Mouse (Mus musculus) liver, postnatal 0 days (tissue): ENCODE measurements at regions not wholly inside any gene's neighbourhood (a gene's known extent, or its start where the extent isn't known, plus 50 kb on each side); places are given as distances from the start of the nearest gene placed in this dataset.
A peak's percentile ranks its signal among the peaks of the same experiment; 100 is the strongest.

Experiments
- ATAC-seq: fragments of 200-750 bp; cut with Nextera tagmentation; 2 replicates; pipeline ENCODE4 v1.8.0; 2017; ENCODE audit warnings: mild to moderate bottlenecking, moderate library complexity
- DNase-seq: peaks from one replicate; pipeline ENCODE4 v3.0.0-alpha.2; 2016
- H3K27ac ChIP-seq: fragments of 300-500 bp; sonication (generic); 2 replicates; pipeline ENCODE4 v1.5.1; 2014; ENCODE audit warnings: antibody characterized with exemption, moderate library complexity, mild to moderate bottlenecking, low read depth
- H3K27me3 ChIP-seq: fragments of 300-500 bp; sonication (generic); 2 replicates; pipeline ENCODE4 v1.6.1; 2014; ENCODE audit warnings: low read length, control low read depth, mixed read lengths; ENCODE audit not compliant: insufficient read depth
- H3K36me3 ChIP-seq: fragments of 300-500 bp; sonication (generic); replicated peaks from 2 replicates; pipeline ENCODE4 v1.6.1; 2014; ENCODE audit warnings: mild to moderate bottlenecking, control low read depth, low read length, moderate library complexity, mixed read lengths; ENCODE audit not compliant: insufficient read depth
- H3K4me1 ChIP-seq: fragments of 300-500 bp; sonication (generic); 2 replicates; pipeline ENCODE4 v1.6.1; 2014; ENCODE audit warnings: antibody characterized with exemption, mild to moderate bottlenecking, control low read depth; ENCODE audit not compliant: insufficient read depth
- H3K4me2 ChIP-seq: fragments of 300-500 bp; sonication (generic); 2 replicates; pipeline ENCODE4 v1.6.1; 2014; ENCODE audit warnings: low read depth, mild to moderate bottlenecking, low read length, moderate library complexity, mixed read lengths
- H3K4me3 ChIP-seq: fragments of 300-500 bp; sonication (generic); 2 replicates; pipeline ENCODE4 v1.5.1; 2014; ENCODE audit warnings: low read depth, low read length
- H3K9ac ChIP-seq: fragments of 300-500 bp; sonication (generic); replicated peaks from 2 replicates; pipeline ENCODE4 v1.6.1; 2014; ENCODE audit warnings: mild to moderate bottlenecking, moderate library complexity
- H3K9me3 ChIP-seq: fragments of 300-500 bp; sonication (generic); 2 replicates; pipeline ENCODE4 v1.6.1; 2016; ENCODE audit warnings: mild to moderate bottlenecking, control low read depth, low read length, mixed read lengths
- CTCF ChIP-seq: sonication (generic); IDR thresholded peaks from 2 replicates; pipeline ENCODE4 v1.5.1; 2016; ENCODE audit warnings: antibody characterized with exemption, low read depth
- EP300 ChIP-seq: IDR thresholded peaks from 2 replicates; pipeline ENCODE4 v1.6.1; 2016; ENCODE audit warnings: antibody characterized with exemption, low read depth, mild to moderate bottlenecking
- whole genome bisulfite sequencing: fragments of 180-500 bp; shearing (Covaris S2); extraction: QIAGEN DNeasy Blood & Tissue Kit; methylation state at CpG from one replicate; pipeline ENCODE4 v1.1.7; 2014; ENCODE audit not compliant: insufficient replicate concordance; 5-methylcytosine and 5-hydroxymethylcytosine counted together

DNA sequence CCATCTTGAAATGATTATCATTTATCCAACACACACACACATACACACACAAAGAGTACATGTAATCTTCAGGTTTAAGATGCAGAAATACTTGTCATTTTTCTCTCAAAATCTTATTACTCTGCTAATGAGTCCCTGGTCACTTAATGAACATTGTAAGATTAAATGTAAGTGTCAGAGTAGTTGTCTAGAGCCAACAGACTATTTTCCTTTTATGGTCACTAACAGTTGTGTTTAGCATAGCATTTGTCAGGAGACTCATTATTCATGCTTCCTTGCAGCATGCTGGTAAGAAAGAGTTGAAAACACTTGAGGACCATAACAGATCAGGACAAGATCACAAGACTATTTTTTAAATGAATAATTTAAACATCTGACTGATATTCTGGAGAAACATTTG, 618.3 kb downstream of the Rapgef2 start:
- H3K4me3 ChIP-seq = no peak overlapping the region
- H3K4me2 ChIP-seq = no peak overlapping the region
- DNase-seq = no peak
- no peaks in the 10 kb centered on the region for H3K27me3 ChIP-seq
- no peak overlapping the region for H3K27ac ChIP-seq
- H3K9me3 ChIP-seq = no peaks in the 10 kb centered on the region
- no peaks in the 10 kb centered on the region for H3K36me3 ChIP-seq
- no peak for ATAC-seq
- TF ChIP-seq CTCF (no peak), EP300 (no peak)
- no peak overlapping the region for H3K9ac ChIP-seq
- H3K4me1 ChIP-seq = no peaks in the 10 kb centered on the region

DNA sequence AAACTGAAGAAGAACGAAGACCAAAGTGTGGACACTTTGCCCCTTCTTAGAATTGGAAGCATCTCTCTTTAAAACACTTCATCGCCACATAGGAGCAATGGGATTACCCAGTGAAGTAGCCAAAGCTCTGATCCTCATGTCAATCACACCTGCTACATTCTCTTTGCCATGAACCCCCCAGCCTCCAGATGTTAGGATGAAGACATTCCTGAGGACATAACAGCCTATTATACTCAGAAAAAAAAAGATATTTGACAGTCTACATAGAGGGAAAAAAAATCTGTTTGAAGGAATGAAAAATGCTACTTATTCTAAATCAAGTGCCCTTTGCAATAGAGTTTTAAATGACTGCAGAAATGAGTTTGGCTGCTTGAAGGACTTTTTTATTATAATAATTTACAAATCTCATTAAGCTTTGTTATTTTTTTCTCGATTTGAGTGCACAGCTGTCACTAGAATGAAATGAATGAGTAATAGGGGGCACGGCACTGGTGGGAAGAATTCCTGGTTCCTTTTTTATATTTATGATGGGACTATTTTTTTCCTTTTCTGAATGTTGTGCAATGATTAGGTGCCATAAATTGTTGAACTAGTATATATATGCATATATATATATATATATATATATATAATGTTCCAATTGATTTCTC, 618.8 kb downstream of the Rapgef2 start:
- H3K27ac ChIP-seq = no peak overlapping the region
- no peaks in the 10 kb centered on the region for H3K9me3 ChIP-seq
- H3K4me3 ChIP-seq = no peak overlapping the region
- DNase-seq (no peak), ATAC-seq (no peak)
- H3K4me2 ChIP-seq = no peak overlapping the region
- 66% methylated on average over 4 of the region's 4 CpGs for WGBS
- H3K27me3 ChIP-seq = no peaks in the 10 kb centered on the region
- H3K36me3 ChIP-seq = no peaks in the 10 kb centered on the region
- no peak overlapping the region for H3K9ac ChIP-seq
- H3K4me1 ChIP-seq = no peaks in the 10 kb centered on the region
- TF ChIP-seq EP300 = no peak
- TF ChIP-seq CTCF = no peak

DNA sequence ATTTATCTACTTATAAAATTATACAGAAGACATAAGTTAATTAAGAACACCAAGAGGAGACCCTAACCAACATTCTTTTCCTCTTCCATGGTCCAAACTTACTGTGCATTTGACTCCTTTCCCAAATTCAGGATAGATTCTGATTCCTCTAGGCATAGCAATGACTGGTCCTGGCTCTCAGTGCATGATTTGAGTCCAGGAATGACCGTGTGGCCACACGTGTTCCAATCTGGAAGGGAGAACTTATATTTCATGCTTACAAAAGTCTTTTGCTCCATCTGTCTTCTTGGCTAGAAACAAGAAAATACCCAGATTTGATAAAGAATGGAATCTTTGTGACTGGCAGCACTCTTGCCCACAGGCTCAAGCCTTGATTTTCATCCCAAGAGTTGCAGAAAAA, 638.2 kb downstream of the Rapgef2 start:
- no peak for TF ChIP-seq EP300
- TF ChIP-seq CTCF = no peak
- Histone ChIP-seq H3K9ac (no peak overlapping the region), H3K27ac (no peak overlapping the region), H3K4me1 (no peaks in the 10 kb centered on the region), H3K4me2 (no peak overlapping the region), H3K36me3 (no peaks in the 10 kb centered on the region), H3K4me3 (no peak overlapping the region), H3K27me3 (no peaks in the 10 kb centered on the region), H3K9me3 (no peaks in the 10 kb centered on the region)
- DNase-seq = no peak
- no peak for ATAC-seq
- WGBS = 87% methylated on average over 2 of the region's 2 CpGs

DNA sequence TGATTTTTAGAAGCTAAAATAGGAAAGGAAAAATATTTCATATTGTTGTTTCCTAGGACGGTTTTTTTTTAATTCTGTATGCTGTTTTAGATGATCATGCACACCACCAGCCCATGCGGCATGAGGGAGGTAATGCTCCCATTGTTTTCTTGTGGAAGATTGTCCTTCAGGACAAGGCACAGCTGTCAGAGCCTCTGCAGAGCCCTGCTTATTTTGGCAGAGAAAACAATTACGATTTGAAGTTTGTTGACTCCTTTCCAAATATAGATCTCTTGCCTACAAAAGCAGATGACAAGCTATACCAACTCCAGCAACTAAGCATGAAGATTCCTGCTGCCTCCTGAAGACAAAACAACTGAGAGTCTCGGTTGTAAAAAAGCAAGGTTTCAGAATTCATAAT, 650.9 kb downstream of the Rapgef2 start:
- Histone ChIP-seq H3K4me1 (no peaks in the 10 kb centered on the region), H3K4me2 (no peak overlapping the region), H3K9me3 (peaks cover 5% of the 10 kb centered on the region; the same call in 1 of the 2 replicates), H3K27me3 (no peaks in the 10 kb centered on the region), H3K9ac (no peak overlapping the region), H3K4me3 (no peak overlapping the region), H3K36me3 (no peaks in the 10 kb centered on the region), H3K27ac (no peak overlapping the region)
- TF ChIP-seq CTCF (no peak), EP300 (no peak)
- no peak for ATAC-seq
- no peak for DNase-seq
- 54% methylated on average over 4 of the region's 4 CpGs for WGBS

GRCm38 (mm10) chr3:78618900-78619299, 667.4 kb downstream of the Rapgef2 start:
- Histone ChIP-seq H3K4me2 (no peak overlapping the region), H3K36me3 (no peaks in the 10 kb centered on the region), H3K9ac (no peak overlapping the region), H3K4me3 (no peak overlapping the region), H3K9me3 (no peaks in the 10 kb centered on the region), H3K27me3 (no peaks in the 10 kb centered on the region), H3K27ac (no peak overlapping the region), H3K4me1 (no peaks in the 10 kb centered on the region)
- no peak for ATAC-seq
- 33% methylated on average over 3 of the region's 3 CpGs for WGBS
- no peak for DNase-seq
- TF ChIP-seq EP300 (no peak), CTCF (peak; percentile 45)

DNA sequence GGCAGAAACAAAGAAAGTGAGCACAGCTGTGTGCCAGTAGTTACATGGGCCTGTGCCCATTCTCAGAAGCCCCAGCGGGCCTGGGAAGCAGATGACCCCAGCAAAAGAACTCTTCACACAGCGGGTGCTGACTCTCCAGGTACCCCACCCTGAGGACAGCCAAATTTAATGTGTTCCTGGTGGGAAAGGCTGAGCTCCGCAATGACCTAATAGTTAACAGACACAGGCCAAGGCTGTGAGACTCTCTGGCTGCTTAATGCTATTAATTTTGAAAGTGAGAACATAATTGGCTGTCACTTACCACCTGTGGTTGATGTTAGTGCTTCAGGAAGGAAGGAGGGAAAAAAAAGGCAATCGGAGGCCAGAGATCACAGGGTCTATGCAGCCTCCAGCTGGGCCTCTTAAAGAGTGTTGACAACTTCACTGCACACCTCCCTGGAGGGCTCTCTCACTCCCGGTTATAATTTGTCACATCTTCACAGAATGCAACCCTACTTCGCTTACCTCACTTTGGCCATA, 691.5 kb downstream of the Rapgef2 start:
- no peaks in the 10 kb centered on the region for H3K27me3 ChIP-seq
- no peak overlapping the region for H3K27ac ChIP-seq
- no peak overlapping the region for H3K9ac ChIP-seq
- no peaks in the 10 kb centered on the region for H3K9me3 ChIP-seq
- no peaks in the 10 kb centered on the region for H3K4me1 ChIP-seq
- WGBS = 29% methylated on average over 6 of the region's 6 CpGs
- H3K4me2 ChIP-seq = no peak overlapping the region
- ATAC-seq (no peak), DNase-seq (no peak)
- no peaks in the 10 kb centered on the region for H3K36me3 ChIP-seq
- TF ChIP-seq EP300 = no peak
- TF ChIP-seq CTCF = no peak
- no peak overlapping the region for H3K4me3 ChIP-seq
